Mouse (Mus musculus) bone marrow macrophage, adult 2 months (primary cell): ENCODE measurements at regions not wholly inside any gene's neighbourhood (a gene's known extent, or its start where the extent isn't known, plus 50 kb on each side); places are given as distances from the start of the nearest gene placed in this dataset.

Experiments
- CTCF ChIP-seq: IDR thresholded peaks from 2 replicates; pipeline ENCODE4 v1.5.1; 2012; ENCODE audit warnings: low read depth, mild to moderate bottlenecking, low read length, moderate library complexity
- POLR2A ChIP-seq: IDR thresholded peaks from 2 replicates; pipeline ENCODE4 v1.6.1; 2012; ENCODE audit warnings: mild to moderate bottlenecking, low read depth, low read length, borderline replicate concordance

DNA sequence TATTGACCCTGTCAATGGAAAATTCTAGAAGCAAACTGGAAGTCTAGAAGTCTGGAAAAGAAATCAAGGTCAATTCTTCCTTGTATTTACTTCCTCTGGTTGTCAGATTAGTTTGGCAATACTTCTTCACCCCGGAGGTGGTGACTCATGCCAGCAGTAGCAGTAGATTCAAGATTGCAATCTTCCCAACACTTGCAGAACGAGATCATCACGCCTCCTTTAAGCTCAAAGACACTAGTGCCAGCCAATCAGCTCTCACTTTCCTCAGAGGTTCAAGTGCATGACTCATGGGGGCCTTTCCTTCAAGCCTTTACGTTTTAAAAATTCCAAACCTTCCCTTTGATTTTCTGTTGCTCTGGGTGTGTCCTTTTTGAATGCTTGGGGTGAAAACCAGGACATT lies 64.9 kb upstream of the Rps6ka3 start:
- TF ChIP-seq POLR2A (no peak), CTCF (no peak)
